Mouse (Mus musculus) right cerebral cortex, postnatal 36 days (tissue): ENCODE measurements around the gene Mctp2.

ENCODE experiments used
- DNase-seq, 2 experiments: peaks; one replicate each; pipeline ENCODE4 v3.0.0; 2022; ENCODE audit warnings: low spot score in 2 of 2, mixed read lengths in 1 of 2

Gene Mctp2

GRCm38 (mm10) chr7:72089463-72090175, 216.8 kb downstream of the Mctp2 start:
- no peak for DNase-seq

- DNase-seq = no peak
These were observed 225.7 kb downstream of the Mctp2 start for GRCm38 (mm10) chr7:72080705-72081104.

- DNase-seq = no peak
These were observed 227.5 kb downstream of the Mctp2 start for GRCm38 (mm10) chr7:72078896-72079295.

- DNase-seq = no peak
These were observed 234.8 kb downstream of the Mctp2 start for GRCm38 (mm10) chr7:72071418-72072184.

- no peak for DNase-seq
These were observed 238.0 kb downstream of the Mctp2 start for GRCm38 (mm10) chr7:72068454-72068853.

GRCm38 (mm10) chr7:72066352-72066751, 240.1 kb downstream of the Mctp2 start:
- DNase-seq = no peak

- no peak for DNase-seq
These were observed 254.6 kb downstream of the Mctp2 start for GRCm38 (mm10) chr7:72051759-72052158.

- DNase-seq = peak; percentile 4 to 5
These were observed 258.5 kb downstream of the Mctp2 start for GRCm38 (mm10) chr7:72047588-72048585.
